7 mouse cellular contexts compared by ENCODE assay signal in the genomic region with DNA sequence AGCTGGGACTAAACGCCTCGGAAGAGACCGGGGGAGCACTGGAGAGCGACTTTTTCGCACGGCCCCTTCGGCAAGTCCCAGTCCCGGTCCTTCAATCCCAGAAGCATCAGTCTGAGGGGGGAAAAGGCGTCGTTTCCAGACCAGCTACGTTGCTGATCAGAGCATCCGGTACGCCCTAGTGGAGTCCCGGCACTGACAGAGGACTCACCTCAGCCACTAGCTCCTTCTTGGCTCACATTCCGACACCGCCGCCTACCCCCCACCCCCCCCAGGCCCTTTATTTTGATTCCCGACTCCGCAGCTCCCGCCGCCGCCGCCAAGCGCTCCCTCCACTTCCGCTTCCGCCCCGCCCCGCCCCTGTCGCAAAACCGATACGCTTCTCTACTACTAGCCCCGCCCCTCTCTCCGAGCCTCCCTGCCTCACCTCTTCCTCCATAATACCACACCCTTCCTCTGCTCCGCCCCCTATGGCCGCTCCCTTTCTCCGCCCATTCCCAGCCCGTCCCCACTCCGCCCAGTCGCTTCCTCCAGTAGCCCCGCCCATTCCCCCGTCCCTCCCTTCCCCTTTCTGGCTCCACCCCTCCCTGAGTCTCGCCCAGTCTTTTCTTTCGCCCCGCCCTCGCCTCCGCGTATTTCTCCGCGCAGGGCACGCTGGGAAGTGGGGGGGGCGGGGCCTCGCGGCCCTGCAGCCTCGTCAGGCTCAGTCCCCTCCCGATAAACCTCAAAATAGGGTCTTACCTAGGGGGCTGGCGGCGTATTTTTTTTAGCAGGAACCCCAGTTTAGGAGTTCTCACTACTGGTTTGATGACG. TPM values are rescaled to one million over a fixed set of nuclear protein-coding genes. Genes with fewer than 3 reads are reported as not detected.
DNase-seq lines count a peak whose midpoint lies in the region; ATAC-seq lines count a peak whose summit lies in the region.

No protein-coding gene starts in this region.

- H3K36me3 ChIP-seq in intestine, embryonic 16.5 days (ENCODE audit: control insufficient read depth, insufficient read depth, low read length) = no peaks in the 10 kb centered on the region
- H3K36me3 ChIP-seq in midbrain, embryonic 11.5 days (ENCODE audit: control insufficient read depth, insufficient read depth, low read length) = no peaks in the 10 kb centered on the region

- H3K9ac ChIP-seq in intestine, embryonic 16.5 days (ENCODE audit: low read depth, low read length) = peak overlapping the region; percentile 80
- H3K9ac ChIP-seq in midbrain, embryonic 11.5 days (ENCODE audit: low read length) = peak overlapping the region; percentile 82

- H3K4me2 ChIP-seq in intestine, embryonic 16.5 days (ENCODE audit: low read depth, low read length) = peak overlapping the region; percentile 69
- H3K4me2 ChIP-seq in midbrain, embryonic 11.5 days = peak overlapping the region; percentile 78

- ATAC-seq in intestine, embryonic 16.5 days = peak; percentile 87
- peak; percentile 95 for ATAC-seq in midbrain, embryonic 11.5 days (ENCODE audit: low FRiP score)

- no peaks in the 10 kb centered on the region for H3K27me3 ChIP-seq in intestine, embryonic 16.5 days (replicated peaks; ENCODE audit: control insufficient read depth, insufficient read depth, low read length)
- no peaks in the 10 kb centered on the region for H3K27me3 ChIP-seq in midbrain, embryonic 11.5 days (ENCODE audit: control insufficient read depth, insufficient read depth, low read length)

- intact Hi-C loops in left cerebral cortex, postnatal 36 days (cut with DNase I) = loop anchor here (1.0 kb wide), 1 partner anchor 256 kb away; a partner anchor contains a TSS

- peak overlapping the region; percentile 98 for H3K27ac ChIP-seq in intestine, embryonic 16.5 days (ENCODE audit: low read length)
- H3K27ac ChIP-seq in midbrain, embryonic 11.5 days (ENCODE audit: low read depth, low read length) = peak overlapping the region; percentile 93

- no peaks in the 10 kb centered on the region for H3K9me3 ChIP-seq in intestine, embryonic 16.5 days (ENCODE audit: control insufficient read depth, low read length)
- no peaks in the 10 kb centered on the region for H3K9me3 ChIP-seq in midbrain, embryonic 11.5 days (ENCODE audit: control insufficient read depth, low read length)

- DNase-seq in adrenal gland, adult 8-10 months = peak; percentile 99
- DNase-seq in embryo, embryonic 9.5 days (ENCODE audit: extremely low spot score) = peak; percentile 100
- DNase-seq in gastrocnemius, postnatal 4 days (ENCODE audit: low spot score in 2 of 2) = peak; percentile 98 to 99
- peak; percentile 95 to 96 for DNase-seq in left cerebral cortex, postnatal 36 days (ENCODE audit: low spot score in 2 of 2)
- DNase-seq in midbrain, embryonic 11.5 days (ENCODE audit: low spot score, missing footprints) = peak; percentile 100
- DNase-seq in skeletal muscle tissue, adult 2 months (ENCODE audit: low read depth, low spot score) = peak; percentile 99

- H3K4me3 ChIP-seq in intestine, embryonic 16.5 days (ENCODE audit: low read length) = peak overlapping the region; percentile 59
- peak overlapping the region; percentile 71 for H3K4me3 ChIP-seq in midbrain, embryonic 11.5 days (ENCODE audit: low read depth, low read length)

- peaks cover 15% of the 10 kb centered on the region for H3K4me1 ChIP-seq in intestine, embryonic 16.5 days (ENCODE audit: control insufficient read depth, insufficient read depth, low read length)
- peaks cover 13% of the 10 kb centered on the region for H3K4me1 ChIP-seq in midbrain, embryonic 11.5 days (ENCODE audit: control insufficient read depth, insufficient read depth, low read length)

- WGBS in intestine, embryonic 16.5 days = 2% methylated on average over 56 of the region's 58 CpGs
- WGBS in midbrain, embryonic 11.5 days = under 1% methylated on average over 54 of the region's 58 CpGs

RNA-seq across cellular contexts. Expression of a gene that starts 3.9 kb away (rescaled TPM):
- 10 to 100 TPM; 39.9 to 69.3 (median 52.3) TPM for total RNA-seq in adrenal gland, adult 8-10 months (2022)
- 10 to 100 TPM; 39.2 to 40.0 TPM for total RNA-seq in gastrocnemius, postnatal 4 days (2021)
- polyA plus RNA-seq in intestine, embryonic 16.5 days (2015; fragmentation: Nextera tagmentation; extraction: Ambion mirVana) = 59.2 and 65.8 TPM in 2 replicates
- total RNA-seq in left cerebral cortex, postnatal 36 days (2021) = 10 to 100 TPM; 18.8 to 20.9 TPM
- polyA plus RNA-seq in midbrain, embryonic 11.5 days (2014; fragmentation: Nextera tagmentation; extraction: Ambion mirVana) = 176 and 181 TPM in 2 replicates

RNA-seq across cellular contexts. Expression of a gene that starts 4.0 kb away (rescaled TPM):
- 100 to 1,000 TPM; 109 to 161 (median 148) TPM for total RNA-seq in adrenal gland, adult 8-10 months (2022)
- total RNA-seq in gastrocnemius, postnatal 4 days (2021) = 10 to 100 TPM; 29.4 to 32.0 TPM
- 11.1 and 11.9 TPM in 2 replicates for polyA plus RNA-seq in intestine, embryonic 16.5 days (2015; fragmentation: Nextera tagmentation; extraction: Ambion mirVana)
- total RNA-seq in left cerebral cortex, postnatal 36 days (2021) = 100 to 1,000 TPM; 139 to 148 TPM
- 17.4 and 17.6 TPM in 2 replicates for polyA plus RNA-seq in midbrain, embryonic 11.5 days (2014; fragmentation: Nextera tagmentation; extraction: Ambion mirVana)

Comparison
In these comparisons a context has a peak if more than half of its experiments do, and no peak if none do; other contexts are left out.
1. Peak in every context shown above with its lines: DNase-seq, ATAC-seq, H3K4me3 ChIP-seq and H3K27ac ChIP-seq.